Mouse (Mus musculus): ENCODE measurements around the gene Slc5a8. TPM values are rescaled to one million over a fixed set of nuclear protein-coding genes. Genes with fewer than 3 reads are reported as not detected.

The Slc5a8 gene
- polyA plus RNA-seq, 1 experiment from 2014 or later: 3.7 TPM

DNA sequence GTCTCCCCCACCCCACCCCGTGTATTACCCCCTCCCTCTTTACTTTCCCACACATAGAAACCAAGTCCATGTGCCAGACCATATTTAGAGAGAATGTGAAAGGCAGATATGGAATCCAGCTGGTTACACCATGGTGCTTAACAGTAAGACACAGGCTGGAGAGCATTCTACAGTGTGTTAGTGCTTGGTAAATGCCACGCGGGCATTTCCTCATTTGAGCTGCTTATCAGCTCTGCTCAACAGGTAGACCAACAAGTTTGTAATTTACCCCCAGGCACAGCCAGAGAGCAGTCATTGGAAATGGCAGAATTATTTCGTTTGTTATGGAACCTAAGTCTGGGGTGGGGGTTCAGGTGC is 64.5 kb downstream of the Slc5a8 start:
- no peak for ATAC-seq (ENCODE audit: low FRiP score, low TSS enrichment)
- WGBS: 77% methylated on average over 4 of the region's 4 CpGs

GRCm38 (mm10) chr10:88960791-88961190 is 75.0 kb downstream of the Slc5a8 start:
- Histone ChIP-seq H3K9ac (ENCODE audit: low read depth, low read length) (no peak overlapping the region), H3K27ac (ENCODE audit: low read depth, low read length) (no peak overlapping the region), H3K4me2 (replicated peaks; ENCODE audit: low read depth, low read length) (no peak overlapping the region), H3K9me3 (ENCODE audit: control insufficient read depth, low read length) (no peaks in the 10 kb centered on the region), H3K27me3 (ENCODE audit: control insufficient read depth, insufficient read depth, low read length) (no peaks in the 10 kb centered on the region), H3K4me1 (ENCODE audit: control insufficient read depth, insufficient read depth, low read length) (no peaks in the 10 kb centered on the region), H3K36me3 (ENCODE audit: control insufficient read depth, insufficient read depth, low read length) (no peaks in the 10 kb centered on the region), H3K4me3 (ENCODE audit: low read length) (no peak overlapping the region)
- WGBS: 83% methylated on average over 5 of the region's 5 CpGs
- ATAC-seq (ENCODE audit: low FRiP score, low TSS enrichment): no peak

More for the DNA sequence above, 64.5 kb downstream of the Slc5a8 start:
- Histone ChIP-seq H3K4me1 (ENCODE audit: control insufficient read depth, insufficient read depth, low read length) (no peaks in the 10 kb centered on the region), H3K36me3 (ENCODE audit: control insufficient read depth, insufficient read depth, low read length) (no peaks in the 10 kb centered on the region), H3K9ac (ENCODE audit: low read depth, low read length) (no peak overlapping the region), H3K4me3 (ENCODE audit: low read length) (no peak overlapping the region), H3K4me2 (replicated peaks; ENCODE audit: low read depth, low read length) (no peak overlapping the region), H3K27me3 (ENCODE audit: control insufficient read depth, insufficient read depth, low read length) (no peaks in the 10 kb centered on the region), H3K9me3 (ENCODE audit: control insufficient read depth, low read length) (no peaks in the 10 kb centered on the region), H3K27ac (ENCODE audit: low read depth, low read length) (no peak overlapping the region)

GRCm38 (mm10) chr10:88968586-88968985 is 82.8 kb downstream of the Slc5a8 start:
- Histone ChIP-seq H3K9ac (ENCODE audit: low read depth, low read length) (no peak overlapping the region), H3K4me3 (ENCODE audit: low read length) (no peak overlapping the region), H3K4me2 (replicated peaks; ENCODE audit: low read depth, low read length) (no peak overlapping the region), H3K27me3 (ENCODE audit: control insufficient read depth, insufficient read depth, low read length) (no peaks in the 10 kb centered on the region), H3K36me3 (ENCODE audit: control insufficient read depth, insufficient read depth, low read length) (no peaks in the 10 kb centered on the region), H3K9me3 (ENCODE audit: control insufficient read depth, low read length) (no peaks in the 10 kb centered on the region), H3K4me1 (ENCODE audit: control insufficient read depth, insufficient read depth, low read length) (no peaks in the 10 kb centered on the region), H3K27ac (ENCODE audit: low read depth, low read length) (no peak overlapping the region)
- 91% methylated on average over 5 of the region's 5 CpGs for whole genome bisulfite sequencing
- ATAC-seq (ENCODE audit: low FRiP score, low TSS enrichment): no peak

- H3K9me3 ChIP-seq (ENCODE audit: control insufficient read depth, low read length): no peaks in the 10 kb centered on the region
- no peaks in the 10 kb centered on the region for H3K27me3 ChIP-seq (ENCODE audit: control insufficient read depth, insufficient read depth, low read length)
- no peak overlapping the region for H3K4me3 ChIP-seq (ENCODE audit: low read length)
- no peak overlapping the region for H3K9ac ChIP-seq (ENCODE audit: low read depth, low read length)
- ATAC-seq (ENCODE audit: low FRiP score, low TSS enrichment): no peak
- H3K4me2 ChIP-seq (replicated peaks; ENCODE audit: low read depth, low read length): no peak overlapping the region
- no peak overlapping the region for H3K27ac ChIP-seq (ENCODE audit: low read depth, low read length)
- H3K4me1 ChIP-seq (ENCODE audit: control insufficient read depth, insufficient read depth, low read length): no peaks in the 10 kb centered on the region
- no peaks in the 10 kb centered on the region for H3K36me3 ChIP-seq (ENCODE audit: control insufficient read depth, insufficient read depth, low read length)
- 83% methylated on average over 7 of the region's 7 CpGs for WGBS
These were observed 85.3 kb downstream of the Slc5a8 start for GRCm38 (mm10) chr10:88970951-88971725.

- H3K9ac ChIP-seq (ENCODE audit: low read depth, low read length): no peak overlapping the region
- H3K4me3 ChIP-seq (ENCODE audit: low read length): no peak overlapping the region
- 81% methylated on average over 6 of the region's 6 CpGs for WGBS
- no peaks in the 10 kb centered on the region for H3K4me1 ChIP-seq (ENCODE audit: control insufficient read depth, insufficient read depth, low read length)
- no peaks in the 10 kb centered on the region for H3K36me3 ChIP-seq (ENCODE audit: control insufficient read depth, insufficient read depth, low read length)
- no peaks in the 10 kb centered on the region for H3K27me3 ChIP-seq (ENCODE audit: control insufficient read depth, insufficient read depth, low read length)
- no peak overlapping the region for H3K4me2 ChIP-seq (replicated peaks; ENCODE audit: low read depth, low read length)
- ATAC-seq (ENCODE audit: low FRiP score, low TSS enrichment): no peak
- no peak overlapping the region for H3K27ac ChIP-seq (ENCODE audit: low read depth, low read length)
- H3K9me3 ChIP-seq (ENCODE audit: control insufficient read depth, low read length): no peaks in the 10 kb centered on the region
These were observed 93.1 kb downstream of the Slc5a8 start for GRCm38 (mm10) chr10:88978932-88979331.

Other genes starting within 250 kb of the Slc5a8 start
- 0.26 and 0.43 TPM in 2 replicates for gene Spic, start 201.0 kb upstream of the Slc5a8 start, polyA plus RNA-seq (2014; fragmentation: Nextera tagmentation; extraction: Ambion mirVana)
- 172 and 186 TPM in 2 replicates for gene Arl1, start 155.1 kb upstream of the Slc5a8 start, polyA plus RNA-seq (2014; fragmentation: Nextera tagmentation; extraction: Ambion mirVana)
- 20.4 and 29.9 TPM in 2 replicates for gene Utp20, start 59.2 kb upstream of the Slc5a8 start, polyA plus RNA-seq (2014; fragmentation: Nextera tagmentation; extraction: Ambion mirVana)